Mouse (Mus musculus): ENCODE data around the gene Mast3. TPM values are rescaled to one million over a fixed set of nuclear protein-coding genes. Genes with fewer than 3 reads are reported as not detected.

Mast3 gene
- polyA plus RNA-seq, 1 experiment from 2014 or later = 5.0 TPM

GRCm38 (mm10) chr8:70738211-70738610 is 66.6 kb downstream of the Mast3 start:
- no peaks in the 10 kb centered on the region for H3K9me3 ChIP-seq (replicated peaks)
- no peak for ATAC-seq (replicated peaks; ENCODE audit: insufficient number of reproducible peaks, insufficient read depth, low FRiP score, low read depth)
- H3K27ac ChIP-seq = no peak overlapping the region
- no peak overlapping the region for H3K9ac ChIP-seq
- no peaks in the 10 kb centered on the region for H3K36me3 ChIP-seq
- H3K27me3 ChIP-seq = peaks cover 39% of the 10 kb centered on the region
- H3K4me1 ChIP-seq (replicated peaks) = peaks cover 19% of the 10 kb centered on the region
- H3K4me3 ChIP-seq = no peak overlapping the region
- 37% methylated on average over 3 of the region's 3 CpGs for WGBS
- H3K4me2 ChIP-seq = no peak overlapping the region

GRCm38 (mm10) chr8:70737705-70738104 is 67.1 kb downstream of the Mast3 start:
- H3K27ac ChIP-seq = no peak overlapping the region
- 55% methylated on average over 5 of the region's 5 CpGs for WGBS
- H3K4me2 ChIP-seq = no peak overlapping the region
- ATAC-seq (replicated peaks; ENCODE audit: insufficient number of reproducible peaks, insufficient read depth, low FRiP score, low read depth) = no peak
- peaks cover 39% of the 10 kb centered on the region for H3K27me3 ChIP-seq
- H3K4me1 ChIP-seq (replicated peaks) = peaks cover 14% of the 10 kb centered on the region
- no peak overlapping the region for H3K9ac ChIP-seq
- H3K9me3 ChIP-seq (replicated peaks) = no peaks in the 10 kb centered on the region
- H3K36me3 ChIP-seq = no peaks in the 10 kb centered on the region
- H3K4me3 ChIP-seq = no peak overlapping the region

GRCm38 (mm10) chr8:70730956-70731355 is 73.9 kb downstream of the Mast3 start:
- 85% methylated on average over 4 of the region's 4 CpGs for WGBS
- H3K4me2 ChIP-seq = no peak overlapping the region
- no peak overlapping the region for H3K27ac ChIP-seq
- H3K9me3 ChIP-seq (replicated peaks) = no peaks in the 10 kb centered on the region
- no peak overlapping the region for H3K4me3 ChIP-seq
- no peak overlapping the region for H3K9ac ChIP-seq
- ATAC-seq (replicated peaks; ENCODE audit: insufficient number of reproducible peaks, insufficient read depth, low FRiP score, low read depth) = no peak
- H3K27me3 ChIP-seq = peaks cover 71% of the 10 kb centered on the region
- peaks cover 6% of the 10 kb centered on the region for H3K4me1 ChIP-seq (replicated peaks)
- H3K36me3 ChIP-seq = no peaks in the 10 kb centered on the region

- Histone ChIP-seq H3K9ac (peak overlapping the region; percentile 21; the same call in 1 of the 2 replicates), H3K4me2 (peak overlapping the region; percentile 60), H3K27ac (no peak overlapping the region), H3K4me1 (replicated peaks) (peaks cover 6% of the 10 kb centered on the region), H3K27me3 (peaks cover 72% of the 10 kb centered on the region), H3K9me3 (replicated peaks) (no peaks in the 10 kb centered on the region), H3K36me3 (no peaks in the 10 kb centered on the region), H3K4me3 (peak overlapping the region; percentile 37)
- ATAC-seq (replicated peaks; ENCODE audit: insufficient number of reproducible peaks, insufficient read depth, low FRiP score, low read depth) = no peak
- 3% methylated on average over 34 of the region's 34 CpGs for WGBS
These were observed 74.9 kb downstream of the Mast3 start for GRCm38 (mm10) chr8:70729808-70730475.

Small RNAs within 50 kb of the gene (microRNA-seq; reads per million reads assigned to microRNA genes)
- 0.84 reads per million for gene Mir7240

Other genes with a start within 250 kb of the Mast3 start
- 92.9 and 121 TPM in 2 replicates for gene Isyna1, start 210.7 kb downstream of the Mast3 start, polyA plus RNA-seq (2015; fragmentation: Nextera tagmentation; extraction: Ambion mirVana)
- gene Ssbp4, start 196.2 kb downstream of the Mast3 start, polyA plus RNA-seq (2015; fragmentation: Nextera tagmentation; extraction: Ambion mirVana) = 62.1 and 82.6 TPM in 2 replicates
- gene Lrrc25, start 188.9 kb downstream of the Mast3 start, polyA plus RNA-seq (2015; fragmentation: Nextera tagmentation; extraction: Ambion mirVana) = 1.4 and 3.4 TPM in 2 replicates
- gene Gdf15, start 172.6 kb downstream of the Mast3 start, polyA plus RNA-seq (2015; fragmentation: Nextera tagmentation; extraction: Ambion mirVana) = 0.89 and 1.3 TPM in 2 replicates
- 32.2 and 36.3 TPM in 2 replicates for gene Pgpep1, start 144.7 kb downstream of the Mast3 start, polyA plus RNA-seq (2015; fragmentation: Nextera tagmentation; extraction: Ambion mirVana)
- 256 and 281 TPM in 2 replicates for gene Lsm4, start 131.8 kb downstream of the Mast3 start, polyA plus RNA-seq (2015; fragmentation: Nextera tagmentation; extraction: Ambion mirVana)
- 79.8 and 89.0 TPM in 2 replicates for gene Jund, start 106.1 kb downstream of the Mast3 start, polyA plus RNA-seq (2015; fragmentation: Nextera tagmentation; extraction: Ambion mirVana)
- gene Iqcn, start 101.6 kb downstream of the Mast3 start, polyA plus RNA-seq (2015; fragmentation: Nextera tagmentation; extraction: Ambion mirVana) = 0.04 TPM in 2 replicates
- not detected in 2 replicates for gene Gm3336, start 86.5 kb downstream of the Mast3 start, polyA plus RNA-seq (2015; fragmentation: Nextera tagmentation; extraction: Ambion mirVana)
- gene Pde4c, start 81.3 kb downstream of the Mast3 start, polyA plus RNA-seq (2015; fragmentation: Nextera tagmentation; extraction: Ambion mirVana) = 0.19 and 0.32 TPM in 2 replicates
- gene Rab3a, start 50.4 kb downstream of the Mast3 start, polyA plus RNA-seq (2015; fragmentation: Nextera tagmentation; extraction: Ambion mirVana) = 21.0 and 25.5 TPM in 2 replicates
- 43.0 and 45.2 TPM in 2 replicates for gene Mpv17l2, start 44.1 kb downstream of the Mast3 start, polyA plus RNA-seq (2015; fragmentation: Nextera tagmentation; extraction: Ambion mirVana)
- 28.0 and 45.8 TPM in 2 replicates for gene Pik3r2, start 28.3 kb downstream of the Mast3 start, polyA plus RNA-seq (2015; fragmentation: Nextera tagmentation; extraction: Ambion mirVana)
- 0.15 and 0.53 TPM in 2 replicates for gene Il12rb1, start 3.4 kb upstream of the Mast3 start, polyA plus RNA-seq (2015; fragmentation: Nextera tagmentation; extraction: Ambion mirVana)
- 2.8 and 4.0 TPM in 2 replicates for gene Arrdc2, start 34.7 kb upstream of the Mast3 start, polyA plus RNA-seq (2015; fragmentation: Nextera tagmentation; extraction: Ambion mirVana)
- 2.8 and 3.8 TPM in 2 replicates for gene Kcnn1, start 58.2 kb upstream of the Mast3 start, polyA plus RNA-seq (2015; fragmentation: Nextera tagmentation; extraction: Ambion mirVana)
- 79.7 and 84.1 TPM in 2 replicates for gene Ccdc124, start 68.9 kb upstream of the Mast3 start, polyA plus RNA-seq (2015; fragmentation: Nextera tagmentation; extraction: Ambion mirVana)
- gene Slc5a5, start 87.7 kb upstream of the Mast3 start, polyA plus RNA-seq (2015; fragmentation: Nextera tagmentation; extraction: Ambion mirVana) = 0.09 and 0.36 TPM in 2 replicates
- 2,542 and 2,612 TPM in 2 replicates for gene Rpl18a, start 92.4 kb upstream of the Mast3 start, polyA plus RNA-seq (2015; fragmentation: Nextera tagmentation; extraction: Ambion mirVana)
- gene Map1s, start 100.9 kb upstream of the Mast3 start, polyA plus RNA-seq (2015; fragmentation: Nextera tagmentation; extraction: Ambion mirVana) = 30.3 and 41.6 TPM in 2 replicates